Mouse (Mus musculus): ENCODE measurements around the gene Zswim9. TPM values are rescaled to one million over a fixed set of nuclear protein-coding genes. Genes with fewer than 3 reads are reported as not detected.

Gene Zswim9
- total and polyA plus RNA-seq, 2 experiments from 2014 or later = 7.3 to 7.9 TPM

GRCm38 (mm10) chr7:13260746-13261700 is 17.5 kb downstream of the Zswim9 start:
- H3K4me2 ChIP-seq (ENCODE audit: low read depth, low read length) = no peak overlapping the region
- no peak overlapping the region for H3K4me3 ChIP-seq (ENCODE audit: low read length)
- H3K27ac ChIP-seq = no peak overlapping the region
- ATAC-seq (0 out of 2 replicates have a peak, but pooled peaks have one; percentile 31), DNase-seq (ENCODE audit: low spot score) (no peak)
- 51% methylated on average over 50 of the region's 50 CpGs for whole genome bisulfite sequencing
- no peaks in the 10 kb centered on the region for H3K4me1 ChIP-seq (ENCODE audit: insufficient read depth, low read length)
- no peaks in the 10 kb centered on the region for H3K27me3 ChIP-seq (ENCODE audit: insufficient read depth, low read length)
- H3K9me3 ChIP-seq (ENCODE audit: low read length) = no peaks in the 10 kb centered on the region
- H3K9ac ChIP-seq (replicated peaks; ENCODE audit: low read length) = no peak overlapping the region
- H3K36me3 ChIP-seq (ENCODE audit: insufficient read depth, low read length) = no peaks in the 10 kb centered on the region
- no peak for TF ChIP-seq CTCF (IDR thresholded peaks at IDR 0.05; ENCODE audit: low read depth)

- no peak within 1 kb of the TSS for H3K27ac ChIP-seq
- no peaks in the 10 kb centered on the region for H3K36me3 ChIP-seq (ENCODE audit: insufficient read depth, low read length)
- TF ChIP-seq CTCF (IDR thresholded peaks at IDR 0.05; ENCODE audit: low read depth) = no peak
- H3K4me2 ChIP-seq (ENCODE audit: low read depth, low read length) = no peak within 1 kb of the TSS
- H3K4me3 ChIP-seq (ENCODE audit: low read length) = no peak within 1 kb of the TSS
- no peaks in the 10 kb centered on the region for H3K27me3 ChIP-seq (ENCODE audit: insufficient read depth, low read length)
- H3K9ac ChIP-seq (replicated peaks; ENCODE audit: low read length) = no peak within 1 kb of the TSS
- no peaks in the 10 kb centered on the region for H3K9me3 ChIP-seq (ENCODE audit: low read length)
- DNase-seq (ENCODE audit: low spot score) (no peak), ATAC-seq (no peak)
- no peaks in the 10 kb centered on the region for H3K4me1 ChIP-seq (ENCODE audit: insufficient read depth, low read length)
Measured at GRCm38 (mm10) chr7:13212720-13213119, 65.8 kb downstream of the Zswim9 start, which contains the start of gene Vmn1r89. Gene Vmn1r89, plus strand, starts transcription at chr7:13213020.

Other genes with a start within 250 kb of the Zswim9 start
- gene Chmp2a, start 243.9 kb downstream of the Zswim9 start, total RNA-seq (2014; rRNA removed) = 59.7 and 68.0 TPM in 2 replicates
- 188 and 202 TPM in 2 replicates for gene Chmp2a, start 243.9 kb downstream of the Zswim9 start, polyA plus RNA-seq (2015; fragmentation: Nextera tagmentation; extraction: Ambion mirVana)
- gene Ube2m, start 240.4 kb downstream of the Zswim9 start, total RNA-seq (2014; rRNA removed) = 320 and 345 TPM in 2 replicates
- 140 and 153 TPM in 2 replicates for gene Ube2m, start 240.4 kb downstream of the Zswim9 start, polyA plus RNA-seq (2015; fragmentation: Nextera tagmentation; extraction: Ambion mirVana)
- gene Mzf1, start 224.0 kb downstream of the Zswim9 start, total RNA-seq (2014; rRNA removed) = 9.6 and 11.5 TPM in 2 replicates
- 7.7 and 8.7 TPM in 2 replicates for gene Mzf1, start 224.0 kb downstream of the Zswim9 start, polyA plus RNA-seq (2015; fragmentation: Nextera tagmentation; extraction: Ambion mirVana)
- gene Vmn1r85, start 183.5 kb downstream of the Zswim9 start, total RNA-seq (2014; rRNA removed) = 0.43 and 0.58 TPM in 2 replicates
- gene Vmn1r85, start 183.5 kb downstream of the Zswim9 start, polyA plus RNA-seq (2015; fragmentation: Nextera tagmentation; extraction: Ambion mirVana) = 0.25 and 0.28 TPM in 2 replicates
- not detected in 2 replicates for gene Vmn1r86, start 158.8 kb downstream of the Zswim9 start, total RNA-seq (2014; rRNA removed)
- not detected in 2 replicates for gene Vmn1r86, start 158.8 kb downstream of the Zswim9 start, polyA plus RNA-seq (2015; fragmentation: Nextera tagmentation; extraction: Ambion mirVana)
- not detected in 2 replicates for gene Vmn1r87, start 138.6 kb downstream of the Zswim9 start, total RNA-seq (2014; rRNA removed)
- gene Vmn1r87, start 138.6 kb downstream of the Zswim9 start, polyA plus RNA-seq (2015; fragmentation: Nextera tagmentation; extraction: Ambion mirVana) = not detected in 2 replicates
- gene Vmn1r88, start 119.2 kb downstream of the Zswim9 start, total RNA-seq (2014; rRNA removed) = not detected in 2 replicates
- gene Vmn1r88, start 119.2 kb downstream of the Zswim9 start, polyA plus RNA-seq (2015; fragmentation: Nextera tagmentation; extraction: Ambion mirVana) = 0.01 TPM in 1 of 2 replicates, not detected in the other
- not detected in 2 replicates for gene Vmn1r89, start 65.7 kb downstream of the Zswim9 start, total RNA-seq (2014; rRNA removed)
- not detected in 2 replicates for gene Vmn1r89, start 65.7 kb downstream of the Zswim9 start, polyA plus RNA-seq (2015; fragmentation: Nextera tagmentation; extraction: Ambion mirVana)
- 11.9 TPM in 2 replicates for gene Lig1, start 1.4 kb downstream of the Zswim9 start, total RNA-seq (2014; rRNA removed)
- 41.7 and 45.4 TPM in 2 replicates for gene Lig1, start 1.4 kb downstream of the Zswim9 start, polyA plus RNA-seq (2015; fragmentation: Nextera tagmentation; extraction: Ambion mirVana)
- 0.84 TPM in 1 of 2 replicates, not detected in the other for gene Pla2g4c, start 45.9 kb upstream of the Zswim9 start, total RNA-seq (2014; rRNA removed)
- 0.19 and 0.44 TPM in 2 replicates for gene Pla2g4c, start 45.9 kb upstream of the Zswim9 start, polyA plus RNA-seq (2015; fragmentation: Nextera tagmentation; extraction: Ambion mirVana)
- not detected in 2 replicates for gene Cabp5, start 119.4 kb upstream of the Zswim9 start, total RNA-seq (2014; rRNA removed)
- not detected in 2 replicates for gene Cabp5, start 119.4 kb upstream of the Zswim9 start, polyA plus RNA-seq (2015; fragmentation: Nextera tagmentation; extraction: Ambion mirVana)
- gene Bsph1, start 172.1 kb upstream of the Zswim9 start, total RNA-seq (2014; rRNA removed) = not detected in 2 replicates
- gene Bsph1, start 172.1 kb upstream of the Zswim9 start, polyA plus RNA-seq (2015; fragmentation: Nextera tagmentation; extraction: Ambion mirVana) = not detected in 2 replicates